Mouse (Mus musculus): ENCODE measurements around the gene Fam171a1.
"Not testable (repeated sequence)": the region's sequence is repeated elsewhere in the genome, so short reads cannot be mapped to it uniquely, and the experiment has no call there.

Gene Fam171a1

GRCm38 (mm10) chr2:3113866-3114265 is at the start of gene Fam171a1:
Fam171a1 (plus strand) TSS chr2:3114224.
- no peak for DNase-seq (ENCODE audit: low read depth)

- DNase-seq (ENCODE audit: low read depth), result no peak
These were observed 44.9 kb upstream of the Fam171a1 start for GRCm38 (mm10) chr2:3069140-3069539.

- not testable (repeated sequence) for DNase-seq (ENCODE audit: low read depth)
These were observed 25.7 kb upstream of the Fam171a1 start for GRCm38 (mm10) chr2:3088361-3088760.

DNA sequence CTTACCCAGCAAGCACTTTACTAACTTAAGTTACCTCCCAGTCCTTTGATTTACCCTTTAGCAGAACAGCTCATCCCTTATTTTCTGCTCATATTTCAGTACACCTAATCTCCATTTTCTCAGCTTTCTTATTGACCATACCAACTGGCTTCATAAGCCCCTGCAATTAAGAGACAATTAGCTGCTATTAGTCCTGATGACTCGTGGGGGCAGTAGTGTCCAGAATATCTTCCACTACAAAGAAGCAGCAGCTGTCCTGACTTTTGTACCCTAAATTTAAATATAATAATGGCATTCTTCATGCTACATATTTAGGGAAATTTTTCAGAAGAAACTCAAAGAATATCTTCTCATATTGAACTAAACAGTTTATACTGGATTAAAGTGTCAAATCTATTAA is 24.8 kb upstream of the Fam171a1 start:
- no peak for DNase-seq (ENCODE audit: low read depth)

- no peak for DNase-seq (ENCODE audit: low read depth)
These were observed 17.9 kb upstream of the Fam171a1 start for GRCm38 (mm10) chr2:3096101-3096500.

GRCm38 (mm10) chr2:3099971-3100370 is 14.1 kb upstream of the Fam171a1 start:
- no peak for DNase-seq (ENCODE audit: low read depth)

DNA sequence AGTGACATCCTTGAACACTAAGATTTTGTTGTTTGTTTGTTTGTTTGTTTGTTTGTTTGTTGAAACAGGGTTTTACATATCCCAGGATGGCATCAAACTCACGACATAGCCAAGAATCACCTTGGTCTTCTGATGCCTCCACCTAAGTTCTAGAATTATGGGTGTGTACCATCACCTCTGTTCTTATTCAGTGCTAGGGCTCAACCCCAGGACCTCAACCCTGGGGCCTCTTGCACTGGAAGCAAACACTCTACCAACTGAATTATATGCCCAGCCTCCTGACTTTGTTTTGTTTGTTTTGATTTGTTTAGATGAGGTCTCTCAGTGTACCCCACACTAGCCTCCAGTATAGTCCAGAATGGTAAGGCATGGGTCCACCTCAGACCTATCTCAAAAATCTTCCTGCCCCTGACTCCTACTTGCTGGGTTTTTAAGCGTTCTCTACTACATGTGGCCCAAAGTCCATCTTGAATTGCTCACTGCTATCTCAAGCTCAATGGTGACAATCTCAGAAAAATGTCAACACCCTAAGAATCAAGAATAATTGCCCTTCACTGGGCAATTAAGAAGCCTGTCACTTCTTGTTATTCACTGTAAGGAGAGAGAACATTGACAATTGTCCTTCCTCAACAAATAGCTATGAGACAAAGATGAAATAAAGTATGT is 12.6 kb upstream of the Fam171a1 start:
- DNase-seq (ENCODE audit: low read depth), result no peak

DNA sequence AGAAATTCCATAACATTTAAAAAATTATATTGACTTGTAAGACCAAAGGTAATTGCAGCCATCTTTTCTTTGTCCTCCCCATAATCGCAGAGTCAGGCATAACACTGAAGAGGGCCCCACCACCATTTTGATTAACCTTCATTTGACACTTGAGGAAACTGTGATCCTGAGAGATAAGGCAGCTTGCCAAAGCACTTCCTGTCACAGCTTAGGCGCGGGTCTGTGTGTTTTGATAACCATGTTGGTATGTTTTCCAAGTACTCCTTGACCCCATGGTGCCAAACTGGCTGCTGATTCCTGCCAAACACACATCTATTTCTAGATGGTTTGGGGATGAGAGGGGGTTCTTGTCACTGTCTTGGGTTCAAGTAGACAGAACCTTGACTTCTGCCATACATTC is 11.7 kb upstream of the Fam171a1 start:
- DNase-seq (ENCODE audit: low read depth), result no peak

GRCm38 (mm10) chr2:3107471-3107870 is 6.6 kb upstream of the Fam171a1 start:
- no peak for DNase-seq (ENCODE audit: low read depth)

- DNase-seq (ENCODE audit: low read depth), result no peak
These were observed 5.6 kb upstream of the Fam171a1 start for GRCm38 (mm10) chr2:3108431-3108830.

DNA sequence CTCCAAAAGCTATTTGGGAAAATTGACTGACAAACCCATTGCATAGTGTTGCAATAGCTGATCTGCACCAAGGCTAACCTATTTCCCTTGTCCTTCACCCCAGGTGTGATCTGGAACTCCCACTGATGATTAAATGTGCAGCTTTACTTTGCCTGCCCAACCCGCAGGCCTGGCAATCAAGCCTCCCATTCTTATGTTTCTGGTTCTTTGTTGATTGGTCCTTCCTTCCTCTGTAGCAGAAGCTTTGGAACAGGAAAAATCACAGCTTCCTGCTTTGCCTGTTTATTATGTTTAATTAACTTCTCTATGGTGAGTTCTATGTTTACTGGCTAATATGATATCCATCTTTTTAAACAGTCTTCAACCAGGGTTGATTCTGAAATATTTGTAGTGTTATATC is 5.2 kb upstream of the Fam171a1 start:
- no peak for DNase-seq (ENCODE audit: low read depth)

DNA sequence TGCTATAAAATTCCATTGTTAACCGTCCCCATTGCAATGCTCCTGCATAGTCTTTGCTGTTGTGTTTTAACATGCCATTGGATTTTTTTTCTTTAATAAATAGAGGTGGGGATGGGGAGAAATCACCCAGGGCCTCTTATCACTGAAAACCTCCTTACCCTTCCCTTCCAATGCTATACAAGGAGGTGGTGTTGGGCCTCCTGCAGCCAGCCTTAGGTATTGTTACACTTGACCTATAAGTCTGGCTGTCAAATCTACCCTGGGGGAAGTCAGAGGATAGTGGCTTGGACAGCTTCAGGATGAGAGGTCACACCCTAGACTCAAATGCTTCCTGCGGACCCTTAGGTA is 3.8 kb downstream of the Fam171a1 start:
- no peak for DNase-seq (ENCODE audit: low read depth)

GRCm38 (mm10) chr2:3118203-3118941 is 4.3 kb downstream of the Fam171a1 start:
- DNase-seq (ENCODE audit: low read depth), result peak; percentile 15

GRCm38 (mm10) chr2:3118969-3119368 is 4.9 kb downstream of the Fam171a1 start:
- DNase-seq (ENCODE audit: low read depth), result no peak

DNA sequence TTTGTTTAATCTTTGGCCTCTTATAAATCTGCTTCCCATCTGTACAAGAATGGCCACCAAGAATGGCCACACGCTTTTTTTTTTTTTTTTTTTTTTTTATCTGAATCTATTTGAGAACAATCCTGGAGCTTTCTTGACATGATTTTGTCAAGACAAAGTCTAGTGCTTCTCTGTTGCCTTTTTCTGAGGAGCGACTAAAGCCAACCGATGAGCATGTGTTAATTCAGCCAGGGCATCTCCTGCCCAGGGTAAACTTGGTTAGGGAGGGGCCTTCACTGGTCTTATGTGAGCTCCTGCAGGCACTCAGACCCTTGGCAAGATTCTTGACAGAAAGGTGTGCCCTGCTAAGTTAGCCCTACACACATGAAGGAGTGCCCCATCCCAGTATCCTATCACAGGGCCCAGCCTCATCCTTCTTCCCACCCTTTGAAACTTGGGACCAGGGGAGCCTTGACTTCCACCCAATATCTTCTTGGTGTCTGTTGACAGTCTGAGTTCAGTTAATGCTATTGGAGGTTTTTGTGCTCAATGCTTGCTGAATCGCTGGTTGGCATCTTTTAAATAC is 5.4 kb downstream of the Fam171a1 start:
- DNase-seq (ENCODE audit: low read depth), result no peak

GRCm38 (mm10) chr2:3122571-3122970 is 8.5 kb downstream of the Fam171a1 start:
- DNase-seq (ENCODE audit: low read depth), result no peak

GRCm38 (mm10) chr2:3127256-3127883 is 13.3 kb downstream of the Fam171a1 start:
- DNase-seq (ENCODE audit: low read depth), result no peak

DNA sequence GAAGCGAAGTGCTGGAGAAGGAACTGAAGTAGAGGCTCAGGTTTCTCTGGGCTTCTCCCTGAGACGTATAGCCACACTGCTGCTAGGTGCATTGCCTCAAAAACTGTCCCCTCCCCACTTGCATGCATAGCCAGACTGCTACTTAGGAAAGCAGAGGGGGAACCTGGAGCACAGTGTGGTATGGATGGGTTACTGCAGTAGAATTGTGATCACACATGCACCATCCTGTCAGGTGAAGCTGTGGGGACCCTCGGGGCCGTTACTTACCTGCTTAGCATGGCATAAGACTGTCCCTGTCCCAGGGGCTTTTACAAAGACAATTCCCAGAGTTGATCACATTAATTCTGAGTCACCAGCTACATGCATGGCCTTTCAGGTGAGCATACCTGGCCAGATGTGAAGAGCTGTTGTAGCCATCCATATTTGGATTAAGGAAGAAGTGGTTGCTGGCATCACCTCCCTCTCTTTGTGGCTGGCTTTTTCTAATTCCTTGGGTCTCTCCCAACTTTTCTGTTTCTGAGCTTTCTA is 14.4 kb downstream of the Fam171a1 start:
- no peak for DNase-seq (ENCODE audit: low read depth)

DNA sequence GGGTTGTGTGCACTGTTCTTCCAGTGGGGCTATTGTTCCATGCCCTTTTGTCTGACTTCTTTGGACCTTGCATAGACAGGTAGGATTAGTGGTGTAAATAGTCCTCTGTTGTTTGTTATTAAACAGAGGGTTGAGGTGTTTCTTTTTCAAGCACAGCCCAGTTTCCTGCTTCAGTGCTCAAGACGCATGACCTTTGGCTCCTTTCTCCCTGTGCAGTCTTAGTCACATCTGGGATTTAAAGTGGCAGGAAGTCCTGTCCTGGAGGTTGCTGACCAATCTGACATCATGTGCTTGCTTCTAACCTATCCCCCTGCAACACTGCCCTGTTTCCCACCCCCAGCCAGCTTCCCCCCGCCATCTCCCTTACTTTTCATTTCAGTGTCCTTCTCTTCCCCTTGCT is 14.9 kb downstream of the Fam171a1 start:
- DNase-seq (ENCODE audit: low read depth), result no peak

DNA sequence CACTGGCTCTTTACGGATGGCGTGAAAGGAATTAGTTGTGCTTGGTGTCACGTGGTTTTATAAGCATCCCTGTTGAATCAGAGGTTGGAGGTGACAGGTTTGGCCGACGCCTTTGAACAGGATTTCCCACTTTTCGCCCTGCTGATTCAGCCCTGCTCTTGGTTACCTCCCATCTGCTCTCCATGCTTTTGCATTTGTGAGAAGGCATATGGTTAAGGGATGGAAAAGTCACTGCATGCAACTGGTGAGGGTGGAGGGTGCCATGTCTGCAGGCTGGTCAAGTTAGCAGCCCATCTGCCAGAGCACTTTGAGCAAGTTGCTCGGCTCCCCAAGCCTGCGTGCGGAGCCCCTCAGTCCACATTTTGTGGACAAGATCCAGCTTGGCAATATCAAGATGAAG is 18.4 kb downstream of the Fam171a1 start:
- no peak for DNase-seq (ENCODE audit: low read depth)

DNA sequence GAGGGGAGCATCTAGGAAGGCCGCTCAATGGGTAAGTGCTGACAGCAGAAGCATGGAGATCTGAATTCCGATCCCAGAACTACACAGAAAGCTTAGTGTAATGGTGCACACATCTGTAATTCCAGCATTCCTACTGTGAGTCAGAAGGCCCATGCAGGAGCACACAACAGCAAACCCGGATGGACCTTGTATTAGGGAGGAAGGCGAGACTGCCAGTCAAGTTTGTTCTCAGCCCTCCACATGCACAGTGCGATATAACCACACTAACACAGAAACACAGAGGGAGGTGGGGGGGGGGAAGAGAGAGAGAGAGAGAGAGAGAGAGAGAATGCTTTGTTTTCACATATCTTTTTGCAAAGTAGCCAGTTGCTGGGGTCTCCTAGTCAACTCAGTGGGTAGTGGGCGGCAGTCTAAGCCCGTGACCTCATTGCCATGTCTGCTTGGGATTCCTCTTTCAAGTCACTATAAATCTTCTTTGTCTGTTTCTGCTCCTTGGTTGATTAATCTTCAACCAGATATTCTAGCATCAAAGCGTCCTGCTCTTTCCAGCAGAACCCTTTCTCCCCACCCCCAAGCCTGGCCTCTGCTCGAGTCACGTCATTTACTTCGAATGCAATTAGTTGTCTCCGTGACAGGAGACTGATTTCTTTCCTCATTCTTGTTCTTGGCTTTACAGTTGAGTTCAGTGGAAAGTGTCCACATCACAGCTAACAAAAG is 20.7 kb downstream of the Fam171a1 start:
- DNase-seq (ENCODE audit: low read depth), result no peak

DNA sequence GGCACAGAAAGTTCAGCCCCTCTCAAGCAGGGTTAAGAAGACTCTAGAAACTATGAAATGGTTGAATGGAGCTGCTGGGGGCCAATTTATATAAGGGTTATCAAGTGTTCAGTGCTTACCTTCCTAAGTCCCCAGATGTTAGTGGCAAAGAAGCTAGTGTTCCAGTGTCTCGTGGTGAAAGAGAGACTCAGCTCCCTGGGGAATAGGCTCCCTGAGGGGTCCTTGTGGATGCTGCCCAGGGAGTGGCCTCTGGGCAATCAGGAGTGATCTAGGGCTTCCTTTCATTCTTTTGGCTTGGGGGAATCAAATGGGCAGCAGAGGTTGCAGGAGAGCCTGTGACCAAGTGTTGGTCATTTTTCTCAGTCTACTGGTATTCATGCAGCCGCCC is 21.3 kb downstream of the Fam171a1 start:
- no peak for DNase-seq (ENCODE audit: low read depth)

Measured in c-Kit-positive CD71-positive TER-119-negative erythroid progenitor cells, embryonic 14.5 days (primary cell).